Mouse (Mus musculus) spleen, adult 2 months (tissue): ENCODE measurements around the gene Mpzl3.

ENCODE experiments used
- CTCF ChIP-seq: fragments of 200-500 bp; IDR thresholded peaks from 2 replicates; pipeline ENCODE4 v1.5.1; 2011; ENCODE audit warnings: mild to moderate bottlenecking, inconsistent platforms; ENCODE audit not compliant: insufficient read depth, insufficient read length, insufficient replicate concordance; ENCODE audit errors: extremely low read depth
- POLR2A ChIP-seq: fragments of 200-500 bp; IDR thresholded peaks from 2 replicates; pipeline ENCODE4 v1.6.1; 2011; ENCODE audit warnings: low read depth, low read length, inconsistent platforms

GRCm38 (mm10) chr9:45055082-45055713 is at the start of gene Mpzl3:
- no peak for TF ChIP-seq CTCF
- no peak for TF ChIP-seq POLR2A
